Mouse (Mus musculus): ENCODE results near the gene Atm. TPM values are rescaled to one million over a fixed set of nuclear protein-coding genes. Genes with fewer than 3 reads are reported as not detected.

Atm gene
- polyA plus RNA-seq (2012; rRNA removed; ENCODE audit: low replicate concordance) = 1.9 and 3.8 TPM in 2 replicates

DNA sequence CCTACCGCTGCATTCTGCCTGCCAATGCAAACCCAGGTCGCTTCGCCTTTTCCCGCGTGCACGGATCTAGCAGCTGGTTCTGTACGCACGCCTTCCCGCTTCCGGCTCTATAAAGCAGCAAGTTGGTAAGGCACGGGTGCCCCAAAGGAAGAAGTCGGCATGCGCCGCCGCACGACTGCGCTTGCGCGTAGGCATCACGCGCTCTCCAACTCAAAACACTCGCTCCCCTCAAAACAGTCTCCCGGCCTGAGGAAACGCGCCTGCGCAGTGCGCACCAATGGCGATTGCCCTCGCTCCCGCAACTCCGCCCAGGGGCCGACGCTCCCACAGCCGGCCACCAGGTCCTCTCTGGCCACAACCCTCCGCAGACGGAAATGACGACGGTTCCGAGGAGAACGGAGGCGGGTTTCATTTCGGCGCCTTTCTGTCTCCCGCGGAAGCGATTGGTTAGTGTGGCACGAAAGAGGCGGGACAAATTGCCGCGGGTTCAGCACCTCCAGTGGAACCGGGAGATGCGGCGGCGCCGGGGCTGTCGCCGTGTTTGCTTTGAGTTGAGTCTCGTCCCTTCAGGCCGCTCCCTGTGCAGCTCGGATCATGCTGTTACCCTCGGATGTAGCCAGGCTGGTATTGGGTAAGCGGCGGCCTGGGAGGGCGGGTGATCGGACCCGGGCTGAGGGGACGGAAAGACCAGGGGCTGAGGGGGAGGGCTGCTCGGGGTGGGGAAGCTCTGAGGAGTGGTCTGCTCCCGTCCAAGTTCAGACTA lies at the start of gene Atm, which contains the start of gene Npat:
Atm (minus strand) TSS at position 183 of the 763 bp plus-strand sequence.
Npat (plus strand) TSS at position 490 of the 763 bp plus-strand sequence.

DNA sequence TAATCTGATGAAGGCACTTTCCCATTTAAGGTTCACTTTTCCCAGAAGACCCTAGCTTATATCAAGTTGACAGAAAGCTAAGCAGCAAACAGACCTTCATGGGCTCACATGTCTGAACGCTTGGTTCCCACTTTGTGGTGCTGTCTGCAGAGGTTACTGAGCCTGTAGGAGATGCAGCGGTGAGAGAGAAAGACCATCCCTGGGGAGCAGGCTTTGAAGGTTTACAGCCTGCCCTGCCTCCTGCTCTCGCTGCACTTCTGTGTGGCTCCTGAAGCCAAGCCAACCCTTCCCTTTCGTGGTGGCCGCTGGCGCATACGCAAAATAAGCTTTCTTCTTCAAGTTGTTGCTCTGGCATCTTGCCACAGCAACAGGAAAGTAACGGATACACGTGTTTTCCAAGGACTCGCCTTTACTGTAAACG lies 134.2 kb downstream of the Atm start, which contains the start of gene 4930550C14Rik:
4930550C14Rik (plus strand) TSS at position 35 of the 421 bp plus-strand sequence.

Other genes with a start within 250 kb of the Atm start
- 0.06 and 1.5 TPM in 2 replicates for gene Exph5, start 235.1 kb downstream of the Atm start, polyA plus RNA-seq (2012; rRNA removed; ENCODE audit: low replicate concordance)
- 8.2 and 18.1 TPM in 2 replicates for gene Kdelc2, start 152.7 kb downstream of the Atm start, polyA plus RNA-seq (2012; rRNA removed; ENCODE audit: low replicate concordance)
- gene 4930550C14Rik, start 134.4 kb downstream of the Atm start, polyA plus RNA-seq (2012; rRNA removed; ENCODE audit: low replicate concordance) = 0.53 and 1.3 TPM in 2 replicates
- 3.8 and 4.6 TPM in 2 replicates for gene Npat, start 307 bp upstream of the Atm start, polyA plus RNA-seq (2012; rRNA removed; ENCODE audit: low replicate concordance)
- gene Acat1, start 73.6 kb upstream of the Atm start, polyA plus RNA-seq (2012; rRNA removed; ENCODE audit: low replicate concordance) = 52.8 and 88.5 TPM in 2 replicates
- gene Cul5, start 133.3 kb upstream of the Atm start, polyA plus RNA-seq (2012; rRNA removed; ENCODE audit: low replicate concordance) = 4.5 and 7.3 TPM in 2 replicates
- 0.26 and 0.30 TPM in 2 replicates for gene Rab39, start 169.5 kb upstream of the Atm start, polyA plus RNA-seq (2012; rRNA removed; ENCODE audit: low replicate concordance)
- gene Slc35f2, start 234.8 kb upstream of the Atm start, polyA plus RNA-seq (2012; rRNA removed; ENCODE audit: low replicate concordance) = 0.13 and 7.0 TPM in 2 replicates

Data from subcutaneous adipose tissue, adult 2 months (tissue).